Mouse (Mus musculus) hindbrain, embryonic 15.5 days (tissue): ENCODE data around the gene Hic2. TPM values are rescaled to one million over a fixed set of nuclear protein-coding genes. Genes with fewer than 3 reads are reported as not detected.

Source experiments
- ATAC-seq: fragments of 200-750 bp; cut with Nextera tagmentation; 2 replicates; pipeline ENCODE4 v1.8.0; 2017; ENCODE audit warnings: low read depth, moderate number of reproducible peaks, moderate TSS enrichment; ENCODE audit not compliant: low FRiP score
- H3K27ac ChIP-seq: fragments of 300-500 bp; sonication (generic); replicated peaks from 2 replicates; pipeline ENCODE4 v1.5.1; 2015; ENCODE audit warnings: mild to moderate bottlenecking, inconsistent platforms
- H3K27me3 ChIP-seq: fragments of 300-500 bp; sonication (generic); 2 replicates; pipeline ENCODE4 v1.6.1; 2015; ENCODE audit warnings: control low read depth, inconsistent platforms
- H3K36me3 ChIP-seq: fragments of 300-500 bp; sonication (generic); 2 replicates; pipeline ENCODE4 v1.6.1; 2015; ENCODE audit warnings: control low read depth, inconsistent platforms
- H3K4me1 ChIP-seq: fragments of 300-500 bp; sonication (generic); replicated peaks from 2 replicates; pipeline ENCODE4 v1.6.1; 2015; ENCODE audit warnings: control low read depth, inconsistent platforms
- H3K4me2 ChIP-seq: fragments of 300-500 bp; sonication (generic); 2 replicates; pipeline ENCODE4 v1.6.1; 2015; ENCODE audit warnings: moderate library complexity, mild to moderate bottlenecking, inconsistent platforms
- H3K4me3 ChIP-seq: fragments of 300-500 bp; sonication (generic); 2 replicates; pipeline ENCODE4 v1.5.1; 2015; ENCODE audit warnings: mild to moderate bottlenecking, inconsistent platforms
- H3K9ac ChIP-seq: fragments of 300-500 bp; sonication (generic); 2 replicates; pipeline ENCODE4 v1.6.1; 2015; ENCODE audit warnings: inconsistent platforms
- H3K9me3 ChIP-seq: fragments of 300-500 bp; sonication (generic); 2 replicates; pipeline ENCODE4 v1.6.1; 2016; ENCODE audit warnings: control low read depth, inconsistent platforms
- WGBS: fragments of 180-500 bp; shearing (Covaris S2); methylation state at CpG from one replicate; pipeline ENCODE4 v1.1.7; 2015; 5-methylcytosine and 5-hydroxymethylcytosine counted together
- polyA plus RNA-seq: library from polyadenylated mRNA; unstranded; fragments of >200 nt; fragmentation: Nextera tagmentation; extraction: Ambion mirVana; gene quantifications from 2 replicates; pipeline ENCODE4 v1.2.1, GENCODE M21; 2015

Hic2 gene
- polyA plus RNA-seq, 1 experiment from 2014 or later: 7.5 TPM

GRCm38 (mm10) chr16:17239409-17239808, 6.0 kb downstream of the Hic2 start:
- H3K9ac ChIP-seq: no peak overlapping the region
- no peak overlapping the region for H3K27ac ChIP-seq
- ATAC-seq: no peak

GRCm38 (mm10) chr16:17243731-17244130, 10.4 kb downstream of the Hic2 start:
- no peak overlapping the region for H3K27ac ChIP-seq
- WGBS: 71% methylated on average over 1 of the region's 1 CpGs
- H3K4me3 ChIP-seq: no peak overlapping the region
- H3K4me1 ChIP-seq: peaks cover 21% of the 10 kb centered on the region; the same call in 1 of the 2 replicates
- H3K9me3 ChIP-seq: no peaks in the 10 kb centered on the region
- no peak overlapping the region for H3K4me2 ChIP-seq
- H3K27me3 ChIP-seq: no peaks in the 10 kb centered on the region
- ATAC-seq: no peak
- no peak overlapping the region for H3K9ac ChIP-seq
- no peaks in the 10 kb centered on the region for H3K36me3 ChIP-seq

More at GRCm38 (mm10) chr16:17239409-17239808, 6.0 kb downstream of the Hic2 start:
- Histone ChIP-seq H3K36me3 (no peaks in the 10 kb centered on the region), H3K4me3 (no peak overlapping the region), H3K27me3 (no peaks in the 10 kb centered on the region), H3K4me1 (peaks cover 53% of the 10 kb centered on the region), H3K4me2 (no peak overlapping the region), H3K9me3 (no peaks in the 10 kb centered on the region)
- WGBS: 84% methylated on average over 2 of the region's 2 CpGs

DNA sequence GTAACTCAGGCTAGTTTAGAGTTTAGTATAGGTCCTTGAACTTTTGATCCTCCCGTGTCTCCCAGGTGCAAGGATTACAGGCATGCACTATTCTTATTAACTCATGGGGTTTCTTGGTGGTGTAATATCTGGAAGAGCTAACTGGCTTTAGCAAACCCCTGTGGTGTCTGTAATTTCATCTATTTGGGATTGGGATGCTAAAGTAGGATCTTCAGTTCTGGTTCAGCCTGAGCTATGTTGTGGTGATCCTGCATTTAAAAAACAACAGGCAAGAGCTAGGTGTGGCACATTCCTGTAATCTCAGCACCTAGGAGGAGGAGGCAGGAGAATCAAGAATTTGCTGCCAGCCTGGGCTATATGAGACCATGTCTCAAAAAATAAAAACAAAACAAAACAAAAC, 11.6 kb downstream of the Hic2 start:
- Histone ChIP-seq H3K9me3 (no peaks in the 10 kb centered on the region), H3K4me3 (no peak overlapping the region), H3K4me2 (no peak overlapping the region), H3K9ac (no peak overlapping the region), H3K4me1 (peaks cover 10% of the 10 kb centered on the region; the same call in 1 of the 2 replicates), H3K27ac (no peak overlapping the region), H3K36me3 (no peaks in the 10 kb centered on the region), H3K27me3 (no peaks in the 10 kb centered on the region)
- no peak for ATAC-seq
- 86% methylated on average over 1 of the region's 1 CpGs for WGBS

GRCm38 (mm10) chr16:17247727-17248126, 14.4 kb downstream of the Hic2 start:
- Histone ChIP-seq H3K27me3 (no peaks in the 10 kb centered on the region), H3K9ac (no peak overlapping the region), H3K36me3 (no peaks in the 10 kb centered on the region), H3K27ac (no peak overlapping the region), H3K4me3 (no peak overlapping the region), H3K4me2 (no peak overlapping the region), H3K9me3 (no peaks in the 10 kb centered on the region), H3K4me1 (peaks cover 20% of the 10 kb centered on the region; the same call in 1 of the 2 replicates)
- 67% methylated on average over 4 of the region's 4 CpGs for WGBS
- no peak for ATAC-seq

DNA sequence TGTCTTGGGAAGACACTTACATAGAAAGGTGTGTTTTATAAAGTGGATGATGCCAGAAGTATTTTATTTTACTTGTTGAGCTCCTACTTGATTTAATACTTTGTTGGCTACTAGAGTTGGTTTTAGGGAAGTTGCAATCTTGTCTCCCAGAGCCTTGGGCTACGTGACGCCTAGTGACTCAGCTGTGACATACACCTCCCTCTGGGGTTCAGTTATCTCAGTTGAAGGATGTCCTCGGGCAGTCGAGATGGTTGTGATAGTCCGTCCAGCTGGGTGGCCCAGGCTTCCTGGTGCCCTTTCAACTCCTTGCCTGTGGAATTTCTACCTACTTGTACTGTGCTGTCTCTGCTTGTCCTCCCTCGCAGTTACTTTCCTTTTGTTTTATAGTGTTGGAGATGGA, 15.8 kb downstream of the Hic2 start:
- Histone ChIP-seq H3K9me3 (no peaks in the 10 kb centered on the region), H3K36me3 (no peaks in the 10 kb centered on the region), H3K9ac (no peak overlapping the region), H3K27ac (no peak overlapping the region), H3K4me3 (no peak overlapping the region), H3K4me2 (no peak overlapping the region), H3K27me3 (no peaks in the 10 kb centered on the region), H3K4me1 (peaks cover 34% of the 10 kb centered on the region)
- no peak for ATAC-seq
- 67% methylated on average over 6 of the region's 6 CpGs for WGBS

GRCm38 (mm10) chr16:17251539-17251938, 18.2 kb downstream of the Hic2 start:
- no peak overlapping the region for H3K9ac ChIP-seq
- no peak overlapping the region for H3K4me3 ChIP-seq
- 56% methylated on average over 3 of the region's 3 CpGs for WGBS
- H3K4me1 ChIP-seq: peaks cover 37% of the 10 kb centered on the region
- no peak overlapping the region for H3K4me2 ChIP-seq
- no peaks in the 10 kb centered on the region for H3K27me3 ChIP-seq
- ATAC-seq: no peak
- H3K27ac ChIP-seq: no peak overlapping the region
- no peaks in the 10 kb centered on the region for H3K36me3 ChIP-seq
- H3K9me3 ChIP-seq: no peaks in the 10 kb centered on the region

GRCm38 (mm10) chr16:17252086-17252726, 18.8 kb downstream of the Hic2 start:
- Histone ChIP-seq H3K4me1 (peaks cover 37% of the 10 kb centered on the region), H3K27ac (no peak overlapping the region), H3K9ac (no peak overlapping the region), H3K4me3 (no peak overlapping the region), H3K4me2 (no peak overlapping the region), H3K27me3 (no peaks in the 10 kb centered on the region), H3K9me3 (no peaks in the 10 kb centered on the region), H3K36me3 (no peaks in the 10 kb centered on the region; the same call in 1 of the 2 replicates)
- no peak for ATAC-seq
- WGBS: 78% methylated on average over 3 of the region's 3 CpGs

DNA sequence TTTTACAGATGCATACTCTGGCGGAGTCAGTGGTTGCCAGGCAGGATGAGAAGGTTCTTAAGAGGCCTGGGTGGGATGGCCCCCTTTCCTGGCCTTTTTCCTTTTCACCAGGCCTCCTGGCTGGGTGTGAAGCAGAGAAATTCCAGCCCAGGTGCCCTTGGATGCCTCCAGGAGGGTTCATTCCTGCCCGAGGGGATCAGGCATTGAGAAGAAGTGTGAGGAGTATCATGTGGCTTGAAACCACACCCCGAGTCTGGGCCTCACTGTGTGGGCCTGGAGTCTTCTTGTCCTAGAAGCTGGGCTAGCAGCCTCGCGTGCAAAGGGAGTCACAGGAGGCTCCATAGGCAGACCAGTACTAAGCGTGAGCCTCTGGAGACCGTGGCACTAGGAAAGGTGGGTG, 19.5 kb downstream of the Hic2 start:
- H3K4me1 ChIP-seq: peaks cover 34% of the 10 kb centered on the region
- WGBS: 73% methylated on average over 7 of the region's 7 CpGs
- H3K4me2 ChIP-seq: no peak overlapping the region
- H3K9ac ChIP-seq: no peak overlapping the region
- H3K9me3 ChIP-seq: no peaks in the 10 kb centered on the region
- peaks cover 5% of the 10 kb centered on the region for H3K36me3 ChIP-seq
- ATAC-seq: no peak
- no peaks in the 10 kb centered on the region for H3K27me3 ChIP-seq
- H3K4me3 ChIP-seq: no peak overlapping the region
- no peak overlapping the region for H3K27ac ChIP-seq

DNA sequence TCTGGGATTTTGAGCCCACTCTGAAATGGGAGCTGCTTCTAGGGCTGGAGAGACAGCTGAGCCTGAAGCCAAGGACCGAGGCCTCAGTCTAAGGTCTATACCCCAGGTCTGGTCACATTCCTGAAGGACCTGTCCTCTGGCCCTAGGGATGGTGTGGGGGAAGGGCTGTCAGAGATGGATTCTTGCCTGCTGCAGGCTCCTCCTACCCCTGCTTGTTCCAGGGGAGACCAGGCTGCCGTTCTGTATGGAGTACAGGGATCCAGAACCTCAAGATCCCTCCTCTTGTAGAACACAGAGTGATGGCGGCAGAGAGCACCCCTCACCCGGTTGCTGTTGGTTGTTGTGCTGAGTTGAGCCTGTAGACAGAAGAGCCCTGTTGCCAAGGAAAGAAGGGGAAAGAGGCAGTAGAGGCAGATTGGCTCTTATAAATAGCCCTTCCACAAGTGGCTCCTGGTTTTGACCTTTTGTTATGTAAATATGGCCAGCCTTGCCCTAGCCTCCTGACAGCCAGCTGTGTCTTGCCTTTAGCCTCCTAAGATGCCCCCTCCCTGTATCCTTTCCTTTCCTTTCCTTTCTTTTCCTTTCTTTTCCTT, 20.7 kb downstream of the Hic2 start:
- Histone ChIP-seq H3K9me3 (no peaks in the 10 kb centered on the region), H3K4me1 (peaks cover 34% of the 10 kb centered on the region), H3K4me2 (no peak overlapping the region), H3K27me3 (no peaks in the 10 kb centered on the region), H3K9ac (no peak overlapping the region), H3K27ac (no peak overlapping the region), H3K36me3 (peaks cover 18% of the 10 kb centered on the region), H3K4me3 (no peak overlapping the region)
- 18% methylated on average over 4 of the region's 4 CpGs for WGBS
- no peak for ATAC-seq

DNA sequence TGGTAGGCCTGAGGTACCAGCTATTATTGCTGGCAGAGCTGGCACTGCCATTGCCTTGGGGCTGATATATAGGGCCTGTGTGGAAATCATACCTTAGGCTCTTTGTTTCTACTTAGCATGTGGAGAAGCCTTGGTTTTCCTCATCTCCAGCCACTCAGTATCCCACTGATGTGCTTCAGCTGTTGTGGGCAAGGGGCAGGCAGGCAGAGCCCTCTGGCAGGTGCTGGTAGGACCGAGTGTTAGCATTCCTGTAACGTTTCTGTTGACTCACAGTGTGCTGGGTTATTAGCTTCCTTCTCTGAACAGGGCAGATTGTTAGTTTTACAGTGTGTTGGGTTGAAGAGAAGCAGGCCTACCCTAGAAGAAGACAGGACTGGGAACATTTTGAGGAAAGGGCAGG, 21.9 kb downstream of the Hic2 start:
- no peak overlapping the region for H3K4me3 ChIP-seq
- no peak overlapping the region for H3K9ac ChIP-seq
- 85% methylated on average over 2 of the region's 2 CpGs for WGBS
- peaks cover 19% of the 10 kb centered on the region for H3K36me3 ChIP-seq
- H3K27me3 ChIP-seq: no peaks in the 10 kb centered on the region
- H3K9me3 ChIP-seq: no peaks in the 10 kb centered on the region
- H3K4me1 ChIP-seq: peaks cover 34% of the 10 kb centered on the region
- no peak for ATAC-seq
- no peak overlapping the region for H3K4me2 ChIP-seq
- H3K27ac ChIP-seq: no peak overlapping the region

GRCm38 (mm10) chr16:17257359-17257821, 24.0 kb downstream of the Hic2 start:
- Histone ChIP-seq H3K27ac (no peak overlapping the region), H3K4me3 (no peak overlapping the region), H3K27me3 (no peaks in the 10 kb centered on the region), H3K9ac (no peak overlapping the region), H3K9me3 (no peaks in the 10 kb centered on the region), H3K4me1 (peaks cover 20% of the 10 kb centered on the region), H3K4me2 (no peak overlapping the region), H3K36me3 (peaks cover 19% of the 10 kb centered on the region)
- no peak for ATAC-seq
- WGBS: 85% methylated on average over 9 of the region's 9 CpGs

- WGBS: 96% methylated on average over 12 of the region's 12 CpGs
- Histone ChIP-seq H3K27ac (no peak overlapping the region), H3K4me1 (peaks cover 5% of the 10 kb centered on the region), H3K27me3 (no peaks in the 10 kb centered on the region), H3K4me2 (no peak overlapping the region), H3K9me3 (no peaks in the 10 kb centered on the region), H3K36me3 (peaks cover 19% of the 10 kb centered on the region), H3K9ac (no peak overlapping the region), H3K4me3 (no peak overlapping the region)
- ATAC-seq: no peak
These were observed 25.5 kb downstream of the Hic2 start for GRCm38 (mm10) chr16:17258917-17259316.
